8 mouse cellular contexts compared by ENCODE assay signal in genomic region chr2:52262149-52262548, GRCm38 (mm10).
DNase-seq lines count a peak whose midpoint lies in the region; TF ChIP-seq lines count a peak whose summit lies in the region.

No protein-coding gene starts in this region.

- no peaks in the 10 kb centered on the region for H3K36me3 ChIP-seq in splenic B cell, adult 2 months (ENCODE audit: control insufficient read depth, insufficient read depth, low read length, poor library complexity, severe bottlenecking)

- H3K4me3 ChIP-seq in lung, adult 2 months (replicated peaks; ENCODE audit: extremely low read depth, low read depth, low read length): no peak overlapping the region

- no peak for TF ChIP-seq POLR2A in lung, adult 2 months (IDR thresholded peaks at IDR 0.05; ENCODE audit: borderline replicate concordance, extremely low read depth, low read depth, low read length)

- TF ChIP-seq CTCF in lung, adult 2 months (IDR thresholded peaks at IDR 0.05; ENCODE audit: insufficient read depth, low read length): peak; percentile 27; the same call in 1 of the 2 replicates

- peak; percentile 26 to 72 for DNase-seq in adrenal gland, adult (ENCODE audit: inconsistent age in 2 of 2, low spot score in 1 of 2)
- no peak for DNase-seq in adrenal gland, adult 18-20 months (ENCODE audit: low spot score in 2 of 2)
- DNase-seq in urinary bladder, adult 18-20 months (ENCODE audit: low spot score in 2 of 2): peak; percentile 5 to 6
- DNase-seq in urinary bladder, postnatal 4 days (ENCODE audit: low spot score in 2 of 2): no peak
- peak; percentile 11 for DNase-seq in embryo, embryonic 11.5 days (ENCODE audit: low read depth, low spot score)
- peak; percentile 53 for DNase-seq in kidney, adult 9 months
- DNase-seq in lung, adult 2 months: peak; percentile 5
- peak; percentile 29 for DNase-seq in splenic B cell, adult 2 months (ENCODE audit: low read depth, low spot score)

- H3K4me1 ChIP-seq in lung, adult 2 months (ENCODE audit: control insufficient read depth, insufficient read depth, low read length): no peaks in the 10 kb centered on the region

- WGBS in lung, adult 2 months: 25% methylated on average over 2 of the region's 2 CpGs

- no peaks in the 10 kb centered on the region for H3K27me3 ChIP-seq in splenic B cell, adult 2 months (ENCODE audit: control insufficient read depth, insufficient read depth, low read length, poor library complexity, severe bottlenecking)

Comparison
In these comparisons a context has a peak if more than half of its experiments do, and no peak if none do; other contexts are left out.
1. DNase-seq: peak in adrenal gland, adult (2 of 2), urinary bladder, adult 18-20 months (2 of 2), embryo, embryonic 11.5 days (single experiment), kidney, adult 9 months (single experiment), lung, adult 2 months (single experiment) and splenic B cell, adult 2 months (single experiment); none in adrenal gland, adult 18-20 months (0 of 2) and urinary bladder, postnatal 4 days (0 of 2).